ENCODE assay signal across 18 mouse cellular contexts in genomic region chr5:34165793-34166192, GRCm38 (mm10). TPM values are rescaled to one million over a fixed set of nuclear protein-coding genes. Genes with fewer than 3 reads are reported as not detected.
DNase-seq lines count a peak whose midpoint lies in the region; ATAC-seq and TF ChIP-seq lines count a peak whose summit lies in the region.
"Had no signal": no experiment of that assay in that cellular context is flagged by ENCODE, and none has a peak within 500 bp of the region (broad histone marks: within the 10 kb centered on the region; RNA-seq: fewer than 3 reads in every experiment).

No protein-coding gene starts in this region.

- H3K27me3 ChIP-seq in heart, embryonic 16.5 days (ENCODE audit: control insufficient read depth, insufficient read depth, low read length): no peaks in the 10 kb centered on the region
- no peaks in the 10 kb centered on the region for H3K27me3 ChIP-seq in heart, embryonic 12.5 days (replicated peaks)
- no peaks in the 10 kb centered on the region for H3K27me3 ChIP-seq in CH12.LX (replicated peaks)
- no peaks in the 10 kb centered on the region for H3K27me3 ChIP-seq in liver, embryonic 13.5 days
- H3K27me3 ChIP-seq: embryonic facial prominence, embryonic 13.5 days; forebrain, embryonic 12.5 days; intestine, embryonic 15.5 days had no signal

- peaks cover 3% of the 10 kb centered on the region; the same call in 1 of the 2 replicates for H3K36me3 ChIP-seq in heart, embryonic 16.5 days (ENCODE audit: control insufficient read depth, insufficient read depth)
- H3K36me3 ChIP-seq in heart, embryonic 12.5 days: peaks cover 13% of the 10 kb centered on the region; the same call in 1 of the 2 replicates
- H3K36me3 ChIP-seq in CH12.LX (replicated peaks in 1 of 2; ENCODE audit: control insufficient read depth in 1 of 2, insufficient read depth in 1 of 2, low read length in 1 of 2): peaks cover 5 to 16% of the 10 kb centered on the region in 2 experiments
- H3K36me3 ChIP-seq in liver, embryonic 13.5 days: peaks cover 22% of the 10 kb centered on the region

- no peak for TF ChIP-seq POLR2A in CH12.LX (IDR thresholded peaks at IDR 0.05; ENCODE audit: low read depth, low read length)

- peak; percentile 52 for DNase-seq in 416B (ENCODE audit: low read depth)
- DNase-seq in CH12.LX (ENCODE audit: extremely low read depth): no peak
- no peak for DNase-seq in liver, embryonic 13.5 days
- DNase-seq in frontal cortex, postnatal 14 days (ENCODE audit: low spot score in 2 of 2): no peak
- no peak for DNase-seq in right cerebral cortex, adult 18-20 months
- DNase-seq: cerebellum, adult 18-20 months; layer of hippocampus, adult 9-11 months; thymus, adult 2 months had no signal

- H3K4me3 ChIP-seq in heart, embryonic 16.5 days (ENCODE audit: low read length): no peak overlapping the region
- no peak overlapping the region for H3K4me3 ChIP-seq in heart, embryonic 12.5 days
- peak overlapping the region; percentile 42 to 53 (median 47) for H3K4me3 ChIP-seq in CH12.LX (replicated peaks in 1 of 3; ENCODE audit: low read depth in 2 of 3, low read length in 2 of 3, poor library complexity in 1 of 3)
- peak overlapping the region; percentile 44 for H3K4me3 ChIP-seq in liver, embryonic 13.5 days (replicated peaks)
- H3K4me3 ChIP-seq: embryonic facial prominence, embryonic 13.5 days; forebrain, embryonic 12.5 days; intestine, embryonic 15.5 days; midbrain, embryonic 10.5 days had no signal

- no peak for TF ChIP-seq RAD21 in CH12.LX (IDR thresholded peaks at IDR 0.05; ENCODE audit: low read depth, low read length)

- no peak for TF ChIP-seq CTCF in CH12.LX (conservative IDR thresholded peaks at IDR 0.05 in 1 of 2, IDR thresholded peaks at IDR 0.05 in 1 of 2; ENCODE audit: low read depth in 2 of 2, low read length in 2 of 2)

- TF ChIP-seq EP300 in CH12.LX (IDR thresholded peaks at IDR 0.05; ENCODE audit: low read length): no peak

- H3K9me3 ChIP-seq in heart, embryonic 16.5 days (replicated peaks; ENCODE audit: control insufficient read depth, low read length): no peaks in the 10 kb centered on the region
- H3K9me3 ChIP-seq in heart, embryonic 12.5 days (replicated peaks): no peaks in the 10 kb centered on the region
- no peaks in the 10 kb centered on the region for H3K9me3 ChIP-seq in CH12.LX (replicated peaks; ENCODE audit: low read length)
- H3K9me3 ChIP-seq in liver, embryonic 13.5 days (replicated peaks): no peaks in the 10 kb centered on the region
- H3K9me3 ChIP-seq: embryonic facial prominence, embryonic 13.5 days; forebrain, embryonic 12.5 days; intestine, embryonic 15.5 days; midbrain, embryonic 10.5 days had no signal

- peaks cover 12% of the 10 kb centered on the region for H3K4me1 ChIP-seq in heart, embryonic 16.5 days (ENCODE audit: control insufficient read depth, insufficient read depth, low read length)
- 0 out of 2 replicates have a peak, but pooled peaks cover 5% of the 10 kb centered on the region for H3K4me1 ChIP-seq in heart, embryonic 12.5 days (replicated peaks)
- peaks cover 5 to 46% of the 10 kb centered on the region in 2 experiments for H3K4me1 ChIP-seq in CH12.LX (ENCODE audit: control insufficient read depth in 1 of 2, insufficient read depth in 2 of 2)
- peaks cover 42% of the 10 kb centered on the region for H3K4me1 ChIP-seq in liver, embryonic 13.5 days (replicated peaks)
- H3K4me1 ChIP-seq: intestine, embryonic 15.5 days had no signal

- dilution Hi-C loops in CH12.LX (cut with MboI; ENCODE audit: extremely low pct_ligation_motif_present, extremely low pct_unique_long_range_greater_than_20kb, low sequenced_read_pairs): no loop called here

- peak overlapping the region; percentile 18 for H3K4me2 ChIP-seq in heart, embryonic 16.5 days (ENCODE audit: low read depth, low read length)
- H3K4me2 ChIP-seq in heart, embryonic 12.5 days: no peak overlapping the region
- H3K4me2 ChIP-seq in CH12.LX (ENCODE audit: insufficient read depth, low read depth, poor library complexity, severe bottlenecking): peak overlapping the region; percentile 93
- peak overlapping the region; percentile 59 for H3K4me2 ChIP-seq in liver, embryonic 13.5 days
- H3K4me2 ChIP-seq: embryonic facial prominence, embryonic 13.5 days; forebrain, embryonic 12.5 days; intestine, embryonic 15.5 days had no signal

- in situ Hi-C loops in CH12.LX (cut with MboI; ENCODE audit: low pct_ligation_motif_present, low pct_unique_long_range_greater_than_20kb, low sequenced_read_pairs): no loop called here

- H3K27ac ChIP-seq in heart, embryonic 16.5 days (ENCODE audit: low read length): no peak overlapping the region
- no peak overlapping the region for H3K27ac ChIP-seq in heart, embryonic 12.5 days (ENCODE audit: poor library complexity, severe bottlenecking)
- H3K27ac ChIP-seq in CH12.LX (ENCODE audit: insufficient read depth, low read depth): no peak overlapping the region
- H3K27ac ChIP-seq in liver, embryonic 13.5 days: no peak overlapping the region
- H3K27ac ChIP-seq: embryonic facial prominence, embryonic 13.5 days; forebrain, embryonic 12.5 days; intestine, embryonic 15.5 days; kidney, postnatal 0 days; midbrain, embryonic 10.5 days had no signal

- 36% methylated on average over 4 of the region's 4 CpGs for WGBS in heart, embryonic 16.5 days
- WGBS in heart, embryonic 12.5 days: 29% methylated on average over 4 of the region's 4 CpGs
- 21% methylated on average over 4 of the region's 4 CpGs for WGBS in liver, embryonic 13.5 days (ENCODE audit: insufficient replicate concordance)

- peaks cover 35% of the 10 kb centered on the region for H3K79me2 ChIP-seq in CH12.LX (replicated peaks; ENCODE audit: control insufficient read depth, extremely low read depth, insufficient read depth, poor library complexity, severe bottlenecking)

- no peak for ATAC-seq in heart, embryonic 16.5 days (replicated peaks; ENCODE audit: extremely low read depth, insufficient read depth, low FRiP score)
- no peak for ATAC-seq in heart, embryonic 12.5 days (ENCODE audit: insufficient number of reproducible peaks, low FRiP score)
- ATAC-seq in liver, embryonic 13.5 days (ENCODE audit: low read depth): no peak
- ATAC-seq: intestine, embryonic 15.5 days had no signal

- H3K9ac ChIP-seq in heart, embryonic 16.5 days (ENCODE audit: low read length): peak overlapping the region; percentile 38
- no peak overlapping the region for H3K9ac ChIP-seq in heart, embryonic 12.5 days
- peak overlapping the region; percentile 80 for H3K9ac ChIP-seq in CH12.LX (ENCODE audit: insufficient read depth, low read depth)
- peak overlapping the region; percentile 49; the same call in 1 of the 2 replicates for H3K9ac ChIP-seq in liver, embryonic 13.5 days
- H3K9ac ChIP-seq: embryonic facial prominence, embryonic 13.5 days; forebrain, embryonic 12.5 days; intestine, embryonic 15.5 days had no signal

TF ChIP-seq in CH12.LX, 34 proteins besides CTCF, POLR2A, EP300 and RAD21:
- TF ChIP-seq UBTF (IDR thresholded peaks at IDR 0.05; ENCODE audit: low read depth, low read length): no peak
- no peak for TF ChIP-seq BHLHE40 (IDR thresholded peaks at IDR 0.05; ENCODE audit: low read depth, low read length)
- TF ChIP-seq ELF1 (IDR thresholded peaks at IDR 0.05; ENCODE audit: low read depth, low read length): no peak
- no peak for TF ChIP-seq SIN3A (IDR thresholded peaks at IDR 0.05; ENCODE audit: low read length)
- no peak for TF ChIP-seq RCOR1 (conservative IDR thresholded peaks at IDR 0.05; ENCODE audit: low read depth, low read length)
- no peak for TF ChIP-seq ZMIZ1 (IDR thresholded peaks at IDR 0.05; ENCODE audit: low read depth, low read length)
- no peak for TF ChIP-seq JUN (IDR thresholded peaks at IDR 0.05; ENCODE audit: insufficient read depth, low read depth, low read length)
- no peak for TF ChIP-seq ZKSCAN1 (IDR thresholded peaks at IDR 0.05; ENCODE audit: borderline replicate concordance, low read depth, low read length)
- no peak for TF ChIP-seq KAT2A (IDR thresholded peaks at IDR 0.05; ENCODE audit: insufficient replicate concordance, low read length)
- TF ChIP-seq NRF1 (IDR thresholded peaks at IDR 0.05; ENCODE audit: low read depth, low read length): no peak
- no peak for TF ChIP-seq ZC3H11A (IDR thresholded peaks at IDR 0.05; ENCODE audit: low read depth, low read length)

RNA-seq across cellular contexts. Expression of gene Poln, which starts 3.5 kb away (rescaled TPM):
- polyA plus RNA-seq in heart, embryonic 16.5 days (2015; fragmentation: Nextera tagmentation; extraction: Ambion mirVana): 0.22 and 0.55 TPM in 2 replicates
- 0.37 and 0.40 TPM in 2 replicates for polyA plus RNA-seq in heart, embryonic 12.5 days (2016; fragmentation: Nextera tagmentation; extraction: Ambion mirVana)
- total RNA-seq in CH12.LX (2012; rRNA removed) (0.25 and 0.55 TPM in 2 replicates), CH12.LX (2014; rRNA removed) (0.12 and 0.39 TPM in 2 replicates)
- polyA plus RNA-seq in CH12.LX (2012; ENCODE audit: insufficient read length, low read depth): 0.45 and 0.64 TPM in 2 replicates
- 0.64 and 0.97 TPM in 2 replicates for polyA plus RNA-seq in liver, embryonic 13.5 days (2015; fragmentation: Nextera tagmentation; extraction: Ambion mirVana)
- total RNA-seq: hematopoietic stem cell, adult 5-6 weeks; liver, adult 2 months had no signal
- polyA plus RNA-seq: liver, adult 2 months; small intestine, adult 2 months had no signal

RNA-seq across cellular contexts. Expression of gene Haus3, which starts 3.5 kb away (rescaled TPM):
- polyA plus RNA-seq in heart, embryonic 16.5 days (2015; fragmentation: Nextera tagmentation; extraction: Ambion mirVana): 22.3 and 28.4 TPM in 2 replicates
- 30.8 and 32.0 TPM in 2 replicates for polyA plus RNA-seq in heart, embryonic 12.5 days (2016; fragmentation: Nextera tagmentation; extraction: Ambion mirVana)
- 16.0 and 23.4 TPM in 2 replicates for total RNA-seq in CH12.LX (2012; rRNA removed)
- total RNA-seq in CH12.LX (2014; rRNA removed): 66.0 and 93.1 TPM in 2 replicates
- polyA plus RNA-seq in CH12.LX (2012; ENCODE audit: insufficient read length, low read depth): 51.5 and 53.4 TPM in 2 replicates
- 31.0 and 42.5 TPM in 2 replicates for polyA plus RNA-seq in liver, embryonic 13.5 days (2015; fragmentation: Nextera tagmentation; extraction: Ambion mirVana)

RNA-seq across cellular contexts. Expression of gene Mxd4, which starts 21.7 kb away (rescaled TPM):
- 26.6 and 32.2 TPM in 2 replicates for polyA plus RNA-seq in heart, embryonic 16.5 days (2015; fragmentation: Nextera tagmentation; extraction: Ambion mirVana)
- polyA plus RNA-seq in heart, embryonic 12.5 days (2016; fragmentation: Nextera tagmentation; extraction: Ambion mirVana): 23.8 and 24.5 TPM in 2 replicates
- 6.0 and 6.2 TPM in 2 replicates for total RNA-seq in CH12.LX (2012; rRNA removed)
- total RNA-seq in CH12.LX (2014; rRNA removed): 5.4 and 6.0 TPM in 2 replicates
- 4.8 and 7.6 TPM in 2 replicates for polyA plus RNA-seq in CH12.LX (2012; ENCODE audit: insufficient read length, low read depth)
- 3.2 and 3.8 TPM in 2 replicates for polyA plus RNA-seq in liver, embryonic 13.5 days (2015; fragmentation: Nextera tagmentation; extraction: Ambion mirVana)

Comparison
In these comparisons a context has a peak if more than half of its experiments do, and no peak if none do; other contexts are left out.
1. H3K4me3 ChIP-seq: peak in CH12.LX (3 of 3) and liver, embryonic 13.5 days (single experiment); none in heart, embryonic 16.5 days (single experiment) and heart, embryonic 12.5 days (single experiment).